Mouse (Mus musculus) MEL (cell line): ENCODE measurements around the gene Mgp. TPM values are rescaled to one million over a fixed set of nuclear protein-coding genes. Genes with fewer than 3 reads are reported as not detected.

Source experiments
- DNase-seq: peaks from one replicate; pipeline ENCODE4 v3.0.0; 2011; ENCODE audit warnings: low read depth, low spot score
- H3K27ac ChIP-seq: 2 replicates; pipeline ENCODE4 v1.5.1; 2012; ENCODE audit warnings: low read depth, mild to moderate bottlenecking, control low read depth, low read length, moderate library complexity; ENCODE audit not compliant: control insufficient read depth
- H3K27me3 ChIP-seq, 2 experiments: fragments of 150-350 bp in 1 of 2; sonication (generic) in 1 of 2; 2 replicates each; pipeline ENCODE4 v1.6.1; 2012; ENCODE audit warnings: low read length in 2 of 2, mild to moderate bottlenecking in 2 of 2, improper control_type of control experiment in 1 of 2, moderate library complexity in 1 of 2; ENCODE audit not compliant: insufficient read depth in 2 of 2, control insufficient read depth in 1 of 2
- H3K36me3 ChIP-seq, 2 experiments: 2 replicates each; pipeline ENCODE4 v1.6.1; 2012 to 2014; ENCODE audit warnings: low read length in 2 of 2, improper control_type of control experiment in 1 of 2, inconsistent platforms in 1 of 2, mild to moderate bottlenecking in 1 of 2; ENCODE audit not compliant: insufficient read depth in 2 of 2, control insufficient read depth in 1 of 2
- H3K4me1 ChIP-seq, 2 experiments: fragments of 150-350 bp in 1 of 2; sonication (generic) in 1 of 2; 2 replicates each; pipeline ENCODE4 v1.6.1; 2012; ENCODE audit warnings: low read length in 2 of 2, improper control_type of control experiment in 1 of 2, mild to moderate bottlenecking in 1 of 2; ENCODE audit not compliant: insufficient read depth in 2 of 2, control insufficient read depth in 1 of 2
- H3K4me3 ChIP-seq, 2 experiments: fragments of 150-350 bp in 1 of 2; sonication (generic) in 1 of 2; 2 replicates each; pipeline ENCODE4 v1.5.1; 2012; ENCODE audit warnings: low read depth in 2 of 2, low read length in 2 of 2, mild to moderate bottlenecking in 2 of 2, moderate library complexity in 2 of 2, control low read depth in 1 of 2, improper control_type of control experiment in 1 of 2; ENCODE audit not compliant: control insufficient read depth in 1 of 2, insufficient read depth in 1 of 2
- H3K79me2 ChIP-seq: 2 replicates; pipeline ENCODE4 v1.6.1; 2012; ENCODE audit warnings: mild to moderate bottlenecking, low read length, moderate library complexity; ENCODE audit not compliant: control insufficient read depth, poor library complexity, insufficient read depth
- H3K9ac ChIP-seq: 2 replicates; pipeline ENCODE4 v1.6.1; 2012; ENCODE audit warnings: low read depth, mild to moderate bottlenecking, control low read depth, low read length, moderate library complexity; ENCODE audit not compliant: control insufficient read depth, poor library complexity, severe bottlenecking
- H3K9me3 ChIP-seq: fragments of 150-350 bp; sonication (generic); replicated peaks from 2 replicates; pipeline ENCODE4 v1.6.1; 2012; ENCODE audit warnings: mild to moderate bottlenecking, low read length, improper control_type of control experiment, moderate library complexity; ENCODE audit not compliant: insufficient read depth
- CHD1 ChIP-seq: IDR thresholded peaks from 2 replicates; pipeline ENCODE4 v1.6.1; 2012; ENCODE audit warnings: low read depth, mild to moderate bottlenecking, inconsistent platforms, low read length, improper control_type of control experiment
- ELF1 ChIP-seq: IDR thresholded peaks from 2 replicates; pipeline ENCODE4 v1.6.1; 2014; ENCODE audit warnings: low read depth, mild to moderate bottlenecking, inconsistent platforms, low read length, improper control_type of control experiment, moderate library complexity
- EP300 ChIP-seq, 2 experiments: IDR thresholded peaks; 2 replicates each; pipeline ENCODE4 v1.6.1; 2011; ENCODE audit warnings: improper control_type of control experiment in 2 of 2, low read length in 2 of 2, low read depth in 1 of 2, mild to moderate bottlenecking in 1 of 2
- GATA1 ChIP-seq: IDR thresholded peaks from 2 replicates; pipeline ENCODE4 v1.6.1; 2011; ENCODE audit warnings: low read depth, low read length, improper control_type of control experiment
- JUND ChIP-seq: IDR thresholded peaks from 2 replicates; pipeline ENCODE4 v1.6.1; 2011; ENCODE audit warnings: low read depth, mild to moderate bottlenecking, improper control_type of control experiment, low read length
- MYB ChIP-seq: IDR thresholded peaks from 2 replicates; pipeline ENCODE4 v1.6.1; 2011; ENCODE audit warnings: mild to moderate bottlenecking, low read depth, low read length, improper control_type of control experiment
- POLR2A ChIP-seq, 2 experiments: IDR thresholded peaks; 2 replicates each; pipeline ENCODE4 v1.6.1; 2011 to 2012; ENCODE audit warnings: low read length in 2 of 2, mild to moderate bottlenecking in 2 of 2, control low read depth in 1 of 2, improper control_type of control experiment in 1 of 2, low read depth in 1 of 2, moderate library complexity in 1 of 2; ENCODE audit not compliant: control insufficient read depth in 1 of 2, insufficient read depth in 1 of 2, poor library complexity in 1 of 2
- TAL1 ChIP-seq: IDR thresholded peaks from 2 replicates; pipeline ENCODE4 v1.6.1; 2012; ENCODE audit warnings: mild to moderate bottlenecking, inconsistent platforms, low read length, moderate library complexity, mixed read lengths
- TBP ChIP-seq: IDR thresholded peaks from 2 replicates; pipeline ENCODE4 v1.8.0; 2011; ENCODE audit warnings: low read depth, low read length, improper control_type of control experiment
- USF1 ChIP-seq: IDR thresholded peaks from 2 replicates; pipeline ENCODE4 v1.6.1; 2014; ENCODE audit warnings: low read depth, mild to moderate bottlenecking, inconsistent platforms, low read length, improper control_type of control experiment, moderate library complexity
- ZKSCAN1 ChIP-seq: IDR thresholded peaks from 2 replicates; pipeline ENCODE4 v1.6.1; 2012; ENCODE audit warnings: low read depth, mild to moderate bottlenecking, inconsistent platforms, low read length, improper control_type of control experiment, moderate library complexity
- polyA plus RNA-seq, 2 experiments: library from polyadenylated mRNA; stranded (reverse) in 1 of 2; unstranded in 1 of 2; fragments of >175 nt in 1 of 2; fragments of >200 nt in 1 of 2; gene quantifications; 2 replicates each; pipeline versions ENCODE4 v1.2.1 to v1.2.4; 2012; ENCODE audit warnings: low replicate concordance in 2 of 2, low read depth in 1 of 2; ENCODE audit not compliant: insufficient read length in 2 of 2, insufficient read depth in 1 of 2, missing spikeins in 1 of 2
- total RNA-seq: library from RNA; depleted of rRNA; stranded (reverse); fragments of 300-350 nt; gene quantifications from 2 replicates; pipeline ENCODE4 v1.2.3, GENCODE M21; 2012

The Mgp gene
- total and polyA plus RNA-seq, 3 experiments: not detected

- DNase-seq: no peak
- H3K9me3 ChIP-seq: no peaks in the 10 kb centered on the region
- no peaks in the 10 kb centered on the region for H3K79me2 ChIP-seq
- no peak for TF ChIP-seq JUND
- no peak for TF ChIP-seq ELF1
- TF ChIP-seq TAL1: no peak
- H3K4me1 ChIP-seq: 0 out of 4 replicates have a peak, but pooled peaks cover 0 to 4% of the 10 kb centered on the region in 2 experiments
- no peak overlapping the region for H3K27ac ChIP-seq
- no peaks in the 10 kb centered on the region for H3K36me3 ChIP-seq
- H3K9ac ChIP-seq: no peak overlapping the region
- H3K4me3 ChIP-seq: no peak overlapping the region
- peaks cover 0 to 1% of the 10 kb centered on the region in 2 experiments; a peak in 1 of 4 replicates for H3K27me3 ChIP-seq
Observed at GRCm38 (mm10) chr6:136847267-136847666, 28.4 kb downstream of the Mgp start.

DNA sequence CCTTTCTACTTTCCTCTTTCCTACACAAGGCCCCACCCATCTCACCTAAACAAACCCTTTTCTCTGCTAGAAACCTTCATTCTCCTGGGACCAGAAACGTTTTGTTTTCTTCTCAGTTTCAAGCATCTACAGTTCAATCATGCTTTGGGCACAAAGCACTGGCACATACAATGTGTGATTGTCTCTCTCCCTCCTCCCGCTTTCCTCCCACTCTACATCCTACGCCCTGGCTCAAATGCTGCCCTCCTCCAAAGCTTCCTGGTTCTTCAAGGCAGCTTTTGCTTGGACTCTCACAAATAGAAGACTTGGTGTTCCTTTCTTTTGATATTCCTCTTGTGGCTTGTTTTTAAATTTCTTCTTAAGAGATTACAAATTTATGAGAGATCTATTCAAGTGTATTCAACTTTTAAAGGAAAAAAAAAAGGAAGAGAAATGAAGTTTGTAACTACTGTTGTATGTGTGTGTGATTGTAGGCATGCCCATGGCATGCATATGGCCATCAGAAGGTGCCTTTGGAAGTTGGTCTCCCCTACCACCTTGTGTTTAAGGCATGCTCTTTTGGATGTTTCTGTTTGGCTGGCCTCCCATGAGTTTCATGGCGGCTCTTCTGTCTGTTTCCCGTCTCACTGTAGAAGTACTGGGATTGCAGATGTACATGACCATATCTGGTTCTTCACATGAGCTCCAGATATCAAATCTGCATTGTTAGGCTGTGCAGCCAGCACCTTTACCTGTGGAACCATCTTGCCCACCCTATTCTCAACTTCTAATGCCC lies 29.7 kb downstream of the Mgp start:
- Histone ChIP-seq H3K27ac (no peak overlapping the region), H3K36me3 (no peaks in the 10 kb centered on the region), H3K4me3 (no peak overlapping the region)
- TF ChIP-seq JUND: no peak
- TF ChIP-seq GATA1: no peak
- TF ChIP-seq, all 39 proteins: peak for 0
- no peak for DNase-seq
- Histone ChIP-seq H3K9me3 (no peaks in the 10 kb centered on the region), H3K79me2 (no peaks in the 10 kb centered on the region), H3K4me1 (0 out of 4 replicates have a peak, but pooled peaks cover 0 to 4% of the 10 kb centered on the region in 2 experiments), H3K27me3 (peaks cover 0 to 1% of the 10 kb centered on the region in 2 experiments; a peak in 1 of 4 replicates), H3K9ac (no peak overlapping the region)

DNA sequence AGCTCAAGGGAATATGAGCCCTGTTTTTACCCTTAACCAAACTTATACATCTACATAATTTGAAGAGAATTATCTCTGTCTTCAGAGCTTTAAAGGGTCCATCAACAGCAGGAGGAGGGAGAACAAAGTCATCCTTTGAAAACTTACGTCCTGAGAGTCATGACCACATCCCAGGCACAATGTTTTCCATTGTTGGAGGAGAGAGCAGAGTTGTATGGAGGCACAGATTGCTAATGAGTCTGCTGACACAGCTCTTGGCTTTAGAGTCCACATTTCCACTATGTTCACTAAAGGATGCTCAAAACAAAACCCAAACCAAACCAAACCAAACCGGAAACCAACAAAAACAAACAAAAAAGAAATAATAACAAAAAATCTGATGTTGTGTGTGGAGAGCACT lies 30.7 kb downstream of the Mgp start:
- Histone ChIP-seq H3K27ac (no peak overlapping the region), H3K9me3 (no peaks in the 10 kb centered on the region), H3K79me2 (no peaks in the 10 kb centered on the region), H3K9ac (no peak overlapping the region), H3K27me3 (peaks cover 0 to 1% of the 10 kb centered on the region in 2 experiments; a peak in 1 of 4 replicates), H3K4me1 (0 out of 4 replicates have a peak, but pooled peaks cover 0 to 4% of the 10 kb centered on the region in 2 experiments), H3K4me3 (no peak overlapping the region), H3K36me3 (no peaks in the 10 kb centered on the region)
- DNase-seq: no peak
- TF ChIP-seq ZKSCAN1 (no peak), MYB (no peak), EP300 (IDR thresholded peaks at IDR 0.05; ENCODE audit: low read depth in 1 of 2, low read length in 2 of 2) (no peak), TBP (no peak), CHD1 (no peak), POLR2A (IDR thresholded peaks at IDR 0.05; ENCODE audit: control insufficient read depth in 1 of 2, insufficient read depth in 1 of 2, low read depth in 1 of 2, low read length in 2 of 2, poor library complexity in 1 of 2) (no peak), USF1 (no peak)
- TF ChIP-seq, all 39 proteins: peak for 0
